Mouse (Mus musculus): ENCODE data around the gene Stk24. TPM values are rescaled to one million over a fixed set of nuclear protein-coding genes. Genes with fewer than 3 reads are reported as not detected.
A peak's percentile ranks its signal among the peaks of the same experiment; 100 is the strongest.

Gene Stk24
- polyA plus RNA-seq, 1 experiment from 2014 or later: 35.1 TPM

DNA sequence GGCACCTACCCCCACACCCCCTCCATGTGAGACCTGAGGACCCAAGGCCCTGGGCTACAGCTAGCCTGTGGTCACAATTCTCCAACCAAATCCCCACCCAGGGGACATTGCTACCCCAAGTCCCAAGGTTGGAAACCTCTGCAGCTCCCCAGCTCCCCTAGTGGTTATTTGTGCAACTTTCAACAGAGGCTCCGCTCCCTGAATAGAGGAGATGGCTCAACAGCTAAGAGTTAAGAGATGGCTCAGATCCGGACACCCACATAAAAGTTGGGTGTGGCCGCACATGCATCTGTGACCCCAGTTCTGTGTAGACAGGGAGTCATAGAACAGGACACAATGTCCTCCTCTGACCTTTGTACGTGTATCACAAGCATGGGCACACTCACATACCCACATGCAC is 33.8 kb downstream of the Stk24 start:
- Histone ChIP-seq H3K4me3 (no peak overlapping the region), H3K4me2 (replicated peaks) (no peak overlapping the region), H3K4me1 (peaks cover 72% of the 10 kb centered on the region), H3K27me3 (no peaks in the 10 kb centered on the region), H3K9ac (no peak overlapping the region), H3K9me3 (no peaks in the 10 kb centered on the region), H3K36me3 (no peaks in the 10 kb centered on the region), H3K27ac (no peak overlapping the region)
- no peak for ATAC-seq (ENCODE audit: low FRiP score, low read depth)
- 84% methylated on average over 4 of the region's 4 CpGs for WGBS

DNA sequence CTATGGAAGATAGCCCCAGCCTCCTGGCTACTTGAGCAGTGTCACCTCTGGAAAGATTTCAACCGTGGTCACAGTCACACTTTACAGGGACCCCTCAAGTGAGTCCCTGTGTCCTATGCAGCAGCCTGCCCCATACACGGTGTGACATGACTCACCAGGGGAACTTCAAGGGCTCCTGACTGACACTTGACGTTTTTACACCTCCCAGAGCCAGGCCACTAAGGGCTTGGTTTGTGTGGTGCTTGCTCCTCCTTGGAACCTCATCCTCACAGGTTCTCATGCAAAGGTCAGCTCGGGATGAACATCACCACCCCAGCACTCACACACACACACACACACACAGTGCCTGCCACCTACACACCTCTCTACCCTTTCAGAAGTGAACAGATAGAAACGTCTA is 34.9 kb downstream of the Stk24 start:
- no peaks in the 10 kb centered on the region for H3K36me3 ChIP-seq
- no peak overlapping the region for H3K4me2 ChIP-seq (replicated peaks)
- no peaks in the 10 kb centered on the region for H3K27me3 ChIP-seq
- WGBS: 60% methylated on average over 5 of the region's 5 CpGs
- no peak for ATAC-seq (ENCODE audit: low FRiP score, low read depth)
- H3K9ac ChIP-seq: no peak overlapping the region
- no peaks in the 10 kb centered on the region for H3K9me3 ChIP-seq
- no peak overlapping the region for H3K4me3 ChIP-seq
- H3K27ac ChIP-seq: no peak overlapping the region
- peaks cover 81% of the 10 kb centered on the region for H3K4me1 ChIP-seq

DNA sequence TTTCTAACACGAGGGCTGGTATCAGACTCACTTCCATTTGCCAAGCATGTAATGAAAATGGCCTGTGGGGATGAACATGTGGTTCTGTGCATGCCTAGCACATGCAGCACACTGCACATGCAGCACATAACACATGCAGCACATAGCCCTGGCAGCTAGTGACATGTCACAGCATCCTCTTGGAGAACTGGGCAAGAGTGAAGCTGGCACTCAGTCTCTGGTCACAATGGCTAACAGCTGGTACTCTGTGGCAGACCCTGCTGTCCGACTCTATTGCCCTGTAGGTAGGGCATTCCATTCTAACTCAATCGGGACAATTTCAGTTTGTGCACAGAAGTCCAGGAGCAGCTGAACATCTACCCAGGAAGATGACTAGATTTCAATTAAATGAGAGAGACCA is 36.9 kb downstream of the Stk24 start:
- no peaks in the 10 kb centered on the region for H3K36me3 ChIP-seq
- H3K27me3 ChIP-seq: no peaks in the 10 kb centered on the region
- no peak overlapping the region; the same call in 1 of the 2 replicates for H3K27ac ChIP-seq
- H3K4me3 ChIP-seq: no peak overlapping the region
- 86% methylated on average over 3 of the region's 3 CpGs for WGBS
- H3K9ac ChIP-seq: no peak overlapping the region
- peaks cover 74% of the 10 kb centered on the region for H3K4me1 ChIP-seq
- ATAC-seq (ENCODE audit: low FRiP score, low read depth): no peak
- no peak overlapping the region for H3K4me2 ChIP-seq (replicated peaks)
- H3K9me3 ChIP-seq: no peaks in the 10 kb centered on the region

DNA sequence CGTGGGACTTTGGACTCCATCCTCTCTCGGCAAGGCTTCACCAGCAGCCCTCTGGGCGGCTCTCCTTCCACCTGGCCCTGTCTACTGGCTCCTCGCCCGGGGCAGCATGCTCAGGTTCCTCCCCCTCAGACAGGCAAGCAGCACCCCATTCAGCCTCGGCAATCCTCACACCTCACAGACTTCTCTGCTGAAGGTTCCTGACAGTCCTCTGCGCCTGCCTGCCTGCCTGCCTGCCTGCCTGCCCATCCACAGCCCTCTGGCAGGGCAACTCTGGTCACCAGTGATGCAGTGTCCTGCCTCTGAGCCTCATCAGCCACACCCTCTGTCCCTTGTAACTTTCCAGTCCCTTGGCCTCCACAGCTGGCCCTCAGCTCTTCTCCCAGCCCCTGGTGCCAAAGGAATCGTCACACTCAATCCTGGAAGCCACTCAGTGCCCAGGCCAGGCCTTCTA is 39.8 kb downstream of the Stk24 start:
- 53% methylated on average over 8 of the region's 8 CpGs for WGBS
- Histone ChIP-seq H3K36me3 (peaks cover 27% of the 10 kb centered on the region), H3K27ac (peak overlapping the region; percentile 1; the same call in 1 of the 2 replicates), H3K27me3 (no peaks in the 10 kb centered on the region), H3K4me2 (replicated peaks) (no peak overlapping the region), H3K9ac (no peak overlapping the region), H3K4me3 (no peak overlapping the region), H3K9me3 (no peaks in the 10 kb centered on the region), H3K4me1 (peaks cover 49% of the 10 kb centered on the region)
- ATAC-seq (ENCODE audit: low FRiP score, low read depth): peak; percentile 4; the same call in 1 of the 2 replicates

DNA sequence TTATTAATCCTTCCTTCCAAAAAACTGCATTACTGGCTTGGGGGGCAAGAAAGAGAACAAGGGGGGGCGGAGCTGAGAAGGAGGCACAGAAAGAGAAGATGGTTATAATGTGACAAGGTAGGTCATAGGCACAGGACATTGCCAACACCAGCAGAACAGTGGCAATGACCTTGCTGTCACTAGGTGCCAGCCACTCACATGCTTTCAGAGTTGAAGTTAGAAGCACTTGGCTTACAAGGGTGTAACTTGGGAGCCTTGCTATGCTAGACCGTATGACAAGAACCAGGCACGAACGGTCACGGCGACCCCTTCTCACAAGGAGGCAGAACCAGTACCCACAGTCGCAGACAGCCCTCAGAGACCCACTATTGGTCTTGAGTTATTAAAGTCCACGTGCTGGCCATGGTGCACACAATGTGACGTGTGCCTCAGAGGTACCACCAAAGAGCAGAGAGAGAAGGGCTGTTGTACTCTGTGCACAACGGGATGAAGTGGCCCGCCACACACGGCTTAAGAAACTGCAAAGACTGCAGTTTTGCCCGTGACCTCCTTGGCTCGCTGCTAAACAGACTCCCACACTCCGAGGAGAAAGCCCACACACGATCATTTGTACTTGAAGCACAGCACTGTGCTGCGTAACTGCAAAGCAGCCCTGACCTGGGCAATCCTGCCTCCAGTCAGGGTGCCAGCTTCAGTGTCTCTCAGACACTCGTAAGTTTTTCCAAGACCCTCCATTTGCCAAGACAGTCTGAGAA is 40.8 kb downstream of the Stk24 start:
- peak; percentile 53; the same call in 1 of the 2 replicates for ATAC-seq (ENCODE audit: low FRiP score, low read depth)
- no peaks in the 10 kb centered on the region for H3K9me3 ChIP-seq
- no peak overlapping the region; the same call in 1 of the 2 replicates for H3K4me2 ChIP-seq (replicated peaks)
- no peak overlapping the region for H3K27ac ChIP-seq
- peaks cover 33% of the 10 kb centered on the region for H3K36me3 ChIP-seq
- H3K4me1 ChIP-seq: peaks cover 39% of the 10 kb centered on the region
- H3K9ac ChIP-seq: no peak overlapping the region
- 71% methylated on average over 18 of the region's 18 CpGs for WGBS
- no peak overlapping the region for H3K4me3 ChIP-seq
- H3K27me3 ChIP-seq: no peaks in the 10 kb centered on the region

DNA sequence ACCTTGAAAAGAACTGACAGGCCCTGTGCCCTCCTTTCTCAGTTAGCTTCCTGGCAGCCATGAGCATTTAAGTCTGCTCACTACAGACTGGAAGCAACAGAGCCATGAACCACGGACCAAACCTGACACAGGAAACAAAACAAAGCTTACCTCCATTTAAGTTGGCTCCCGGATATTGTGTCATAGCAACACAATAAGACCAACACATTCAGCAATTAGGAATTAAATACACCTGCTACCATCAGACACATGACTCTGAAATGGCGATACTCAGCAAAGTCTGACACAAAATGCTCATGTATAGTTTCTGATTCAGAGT is 49.8 kb downstream of the Stk24 start:
- Histone ChIP-seq H3K9ac (no peak overlapping the region), H3K4me2 (replicated peaks) (no peak overlapping the region), H3K36me3 (peaks cover 10% of the 10 kb centered on the region), H3K27ac (no peak overlapping the region), H3K4me1 (peaks cover 30% of the 10 kb centered on the region), H3K27me3 (no peaks in the 10 kb centered on the region), H3K4me3 (no peak overlapping the region), H3K9me3 (no peaks in the 10 kb centered on the region)
- ATAC-seq (ENCODE audit: low FRiP score, low read depth): no peak
- WGBS: 84% methylated on average over 3 of the region's 3 CpGs

- no peak for ATAC-seq (ENCODE audit: low FRiP score, low read depth)
- Histone ChIP-seq H3K27ac (no peak overlapping the region), H3K9me3 (no peaks in the 10 kb centered on the region), H3K4me2 (replicated peaks) (no peak overlapping the region), H3K27me3 (no peaks in the 10 kb centered on the region), H3K9ac (no peak overlapping the region), H3K4me1 (peaks cover 34% of the 10 kb centered on the region), H3K36me3 (peaks cover 5% of the 10 kb centered on the region), H3K4me3 (no peak overlapping the region)
- 59% methylated on average over 5 of the region's 5 CpGs for WGBS
Observed at GRCm38 (mm10) chr14:121329401-121330089, 50.3 kb downstream of the Stk24 start.

GRCm38 (mm10) chr14:121328878-121329277 is 50.9 kb downstream of the Stk24 start:
- Histone ChIP-seq H3K9me3 (no peaks in the 10 kb centered on the region), H3K27ac (no peak overlapping the region), H3K4me2 (replicated peaks) (no peak overlapping the region), H3K4me3 (no peak overlapping the region), H3K36me3 (peaks cover 3% of the 10 kb centered on the region; the same call in 1 of the 2 replicates), H3K4me1 (peaks cover 38% of the 10 kb centered on the region), H3K27me3 (no peaks in the 10 kb centered on the region), H3K9ac (no peak overlapping the region)
- 75% methylated on average over 5 of the region's 5 CpGs for WGBS
- ATAC-seq (ENCODE audit: low FRiP score, low read depth): no peak

GRCm38 (mm10) chr14:121326432-121326831 is 53.4 kb downstream of the Stk24 start:
- Histone ChIP-seq H3K36me3 (no peaks in the 10 kb centered on the region), H3K4me3 (no peak overlapping the region), H3K27ac (no peak overlapping the region), H3K9ac (no peak overlapping the region), H3K27me3 (no peaks in the 10 kb centered on the region), H3K9me3 (no peaks in the 10 kb centered on the region), H3K4me2 (replicated peaks) (no peak overlapping the region), H3K4me1 (peaks cover 60% of the 10 kb centered on the region)
- no peak for ATAC-seq (ENCODE audit: low FRiP score, low read depth)
- WGBS: 86% methylated on average over 2 of the region's 2 CpGs

- WGBS: 79% methylated on average over 17 of the region's 17 CpGs
- no peaks in the 10 kb centered on the region for H3K36me3 ChIP-seq
- ATAC-seq (ENCODE audit: low FRiP score, low read depth): no peak
- no peak overlapping the region for H3K9ac ChIP-seq
- no peak overlapping the region for H3K4me2 ChIP-seq (replicated peaks)
- H3K4me1 ChIP-seq: peaks cover 58% of the 10 kb centered on the region
- H3K27ac ChIP-seq: no peak overlapping the region
- no peak overlapping the region for H3K4me3 ChIP-seq
- no peaks in the 10 kb centered on the region for H3K27me3 ChIP-seq
- H3K9me3 ChIP-seq: no peaks in the 10 kb centered on the region
Observed at GRCm38 (mm10) chr14:121324521-121325330, 55.1 kb downstream of the Stk24 start.

DNA sequence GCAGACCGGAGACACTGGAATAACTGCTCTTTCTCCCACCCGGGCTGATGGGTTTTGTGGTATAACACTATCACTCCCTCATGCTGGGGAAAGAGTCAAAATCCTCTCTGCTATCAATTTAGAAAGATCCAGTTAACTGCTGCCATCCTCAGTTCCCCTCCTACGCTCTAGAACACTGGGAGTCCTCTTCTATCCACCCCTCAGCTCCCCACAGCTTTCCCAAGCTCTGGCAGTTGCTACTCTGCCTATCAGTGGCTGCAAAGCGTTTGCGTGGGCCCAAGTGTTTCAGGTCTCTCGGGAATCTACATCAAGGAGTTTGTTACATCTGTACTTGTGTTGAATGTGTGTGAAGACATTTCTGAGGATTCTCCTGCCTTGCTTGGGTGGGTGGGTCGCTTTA is 57.2 kb downstream of the Stk24 start:
- no peak overlapping the region for H3K4me3 ChIP-seq
- WGBS: 82% methylated on average over 7 of the region's 7 CpGs

GRCm38 (mm10) chr14:121322150-121322549 is 57.7 kb downstream of the Stk24 start:
- no peak overlapping the region for H3K4me3 ChIP-seq
- ATAC-seq (ENCODE audit: low FRiP score, low read depth): no peak
- WGBS: 91% methylated on average over 5 of the region's 5 CpGs
- peaks cover 50% of the 10 kb centered on the region for H3K4me1 ChIP-seq
- no peaks in the 10 kb centered on the region for H3K27me3 ChIP-seq
- H3K36me3 ChIP-seq: no peaks in the 10 kb centered on the region
- no peak overlapping the region for H3K4me2 ChIP-seq (replicated peaks)
- H3K9me3 ChIP-seq: no peaks in the 10 kb centered on the region
- H3K9ac ChIP-seq: no peak overlapping the region
- H3K27ac ChIP-seq: no peak overlapping the region

More for the DNA sequence above, 57.2 kb downstream of the Stk24 start:
- Histone ChIP-seq H3K27me3 (no peaks in the 10 kb centered on the region), H3K27ac (no peak overlapping the region), H3K9me3 (no peaks in the 10 kb centered on the region), H3K4me1 (peaks cover 51% of the 10 kb centered on the region), H3K9ac (no peak overlapping the region), H3K4me2 (replicated peaks) (no peak overlapping the region), H3K36me3 (no peaks in the 10 kb centered on the region)
- no peak for ATAC-seq (ENCODE audit: low FRiP score, low read depth)

Measured in limb, embryonic 13.5 days (tissue).